Mouse (Mus musculus): ENCODE measurements around the gene Vsx1. TPM values are rescaled to one million over a fixed set of nuclear protein-coding genes. Genes with fewer than 3 reads are reported as not detected.

Gene Vsx1
- total and polyA plus RNA-seq, 2 experiments from 2014 or later, result 0.11 TPM; not detected in 1

- Histone ChIP-seq H3K9ac (replicated peaks; ENCODE audit: low read length, poor library complexity, severe bottlenecking) (no peak overlapping the region), H3K36me3 (ENCODE audit: insufficient read depth, low read length) (no peaks in the 10 kb centered on the region), H3K9me3 (ENCODE audit: low read length) (no peaks in the 10 kb centered on the region), H3K4me3 (ENCODE audit: low read depth, low read length) (no peak overlapping the region), H3K27me3 (ENCODE audit: insufficient read depth, low read length) (no peaks in the 10 kb centered on the region), H3K27ac (ENCODE audit: low read depth, low read length) (no peak overlapping the region), H3K4me1 (ENCODE audit: insufficient read depth, low read length) (0 out of 2 replicates have a peak, but pooled peaks cover 4% of the 10 kb centered on the region), H3K4me2 (ENCODE audit: low read depth, low read length, poor library complexity, severe bottlenecking) (no peak overlapping the region)
- no peak for ATAC-seq (ENCODE audit: low FRiP score)
- no peak for DNase-seq (ENCODE audit: low spot score)
- 97% methylated on average over 4 of the region's 4 CpGs for WGBS
- TF ChIP-seq CTCF (IDR thresholded peaks at IDR 0.05), result no peak
Measured at GRCm38 (mm10) chr2:150645225-150645624, 43.9 kb downstream of the Vsx1 start.

- Histone ChIP-seq H3K4me2 (ENCODE audit: low read depth, low read length, poor library complexity, severe bottlenecking) (0 out of 2 replicates have a peak overlapping the region, but pooled peaks have one; percentile 16), H3K4me3 (ENCODE audit: low read depth, low read length) (no peak overlapping the region), H3K27ac (ENCODE audit: low read depth, low read length) (peak overlapping the region; percentile 83), H3K9ac (replicated peaks; ENCODE audit: low read length, poor library complexity, severe bottlenecking) (no peak overlapping the region), H3K9me3 (ENCODE audit: low read length) (no peaks in the 10 kb centered on the region), H3K27me3 (ENCODE audit: insufficient read depth, low read length) (no peaks in the 10 kb centered on the region), H3K36me3 (ENCODE audit: insufficient read depth, low read length) (no peaks in the 10 kb centered on the region), H3K4me1 (ENCODE audit: insufficient read depth, low read length) (0 out of 2 replicates have a peak, but pooled peaks cover 4% of the 10 kb centered on the region)
- 36% methylated on average over 8 of the region's 8 CpGs for WGBS
- TF ChIP-seq CTCF (IDR thresholded peaks at IDR 0.05), result no peak
- peak; percentile 100 for ATAC-seq (ENCODE audit: low FRiP score)
- DNase-seq (ENCODE audit: low spot score), result peak; percentile 95
Measured at GRCm38 (mm10) chr2:150643726-150644415, 45.3 kb downstream of the Vsx1 start.

GRCm38 (mm10) chr2:150643166-150643565 is 46.0 kb downstream of the Vsx1 start:
- 77% methylated on average over 1 of the region's 1 CpGs for WGBS
- no peak for TF ChIP-seq CTCF (IDR thresholded peaks at IDR 0.05)

GRCm38 (mm10) chr2:150638370-150638733 is 50.8 kb downstream of the Vsx1 start:
- peak overlapping the region; percentile 47; the same call in 1 of the 2 replicates for H3K27ac ChIP-seq (ENCODE audit: low read depth, low read length)
- no peaks in the 10 kb centered on the region for H3K27me3 ChIP-seq (ENCODE audit: insufficient read depth, low read length)
- no peak for DNase-seq (ENCODE audit: low spot score)
- 23% methylated on average over 2 of the region's 2 CpGs for WGBS
- no peaks in the 10 kb centered on the region for H3K9me3 ChIP-seq (ENCODE audit: low read length)
- no peak overlapping the region for H3K4me3 ChIP-seq (ENCODE audit: low read depth, low read length)
- no peaks in the 10 kb centered on the region for H3K36me3 ChIP-seq (ENCODE audit: insufficient read depth, low read length)
- no peak for TF ChIP-seq CTCF (IDR thresholded peaks at IDR 0.05)
- no peak overlapping the region for H3K9ac ChIP-seq (replicated peaks; ENCODE audit: low read length, poor library complexity, severe bottlenecking)
- H3K4me2 ChIP-seq (ENCODE audit: low read depth, low read length, poor library complexity, severe bottlenecking), result no peak overlapping the region
- no peak for ATAC-seq (ENCODE audit: low FRiP score)
- no peaks in the 10 kb centered on the region for H3K4me1 ChIP-seq (ENCODE audit: insufficient read depth, low read length)

More at GRCm38 (mm10) chr2:150643166-150643565, 46.0 kb downstream of the Vsx1 start:
- Histone ChIP-seq H3K9me3 (ENCODE audit: low read length) (no peaks in the 10 kb centered on the region), H3K9ac (replicated peaks; ENCODE audit: low read length, poor library complexity, severe bottlenecking) (no peak overlapping the region), H3K27me3 (ENCODE audit: insufficient read depth, low read length) (no peaks in the 10 kb centered on the region), H3K4me2 (ENCODE audit: low read depth, low read length, poor library complexity, severe bottlenecking) (no peak overlapping the region), H3K4me1 (ENCODE audit: insufficient read depth, low read length) (no peaks in the 10 kb centered on the region), H3K36me3 (ENCODE audit: insufficient read depth, low read length) (no peaks in the 10 kb centered on the region), H3K4me3 (ENCODE audit: low read depth, low read length) (no peak overlapping the region), H3K27ac (ENCODE audit: low read depth, low read length) (peak overlapping the region; percentile 83)
- ATAC-seq (ENCODE audit: low FRiP score) (no peak), DNase-seq (ENCODE audit: low spot score) (no peak)

GRCm38 (mm10) chr2:150637702-150638369 is 51.3 kb downstream of the Vsx1 start:
- Histone ChIP-seq H3K4me1 (ENCODE audit: insufficient read depth, low read length) (no peaks in the 10 kb centered on the region), H3K27ac (ENCODE audit: low read depth, low read length) (peak overlapping the region; percentile 47), H3K4me3 (ENCODE audit: low read depth, low read length) (no peak overlapping the region), H3K36me3 (ENCODE audit: insufficient read depth, low read length) (no peaks in the 10 kb centered on the region), H3K4me2 (ENCODE audit: low read depth, low read length, poor library complexity, severe bottlenecking) (no peak overlapping the region), H3K9me3 (ENCODE audit: low read length) (no peaks in the 10 kb centered on the region), H3K9ac (replicated peaks; ENCODE audit: low read length, poor library complexity, severe bottlenecking) (no peak overlapping the region), H3K27me3 (ENCODE audit: insufficient read depth, low read length) (no peaks in the 10 kb centered on the region)
- no peak for TF ChIP-seq CTCF (IDR thresholded peaks at IDR 0.05)
- 34% methylated on average over 6 of the region's 6 CpGs for WGBS
- ATAC-seq (ENCODE audit: low FRiP score) (no peak), DNase-seq (ENCODE audit: low spot score) (no peak)

- Histone ChIP-seq H3K4me2 (ENCODE audit: low read depth, low read length, poor library complexity, severe bottlenecking) (no peak overlapping the region), H3K36me3 (ENCODE audit: insufficient read depth, low read length) (no peaks in the 10 kb centered on the region), H3K9me3 (ENCODE audit: low read length) (no peaks in the 10 kb centered on the region), H3K9ac (replicated peaks; ENCODE audit: low read length, poor library complexity, severe bottlenecking) (no peak overlapping the region), H3K27me3 (ENCODE audit: insufficient read depth, low read length) (no peaks in the 10 kb centered on the region), H3K4me1 (ENCODE audit: insufficient read depth, low read length) (no peaks in the 10 kb centered on the region), H3K27ac (ENCODE audit: low read depth, low read length) (no peak overlapping the region), H3K4me3 (ENCODE audit: low read depth, low read length) (no peak overlapping the region)
- no peak for TF ChIP-seq CTCF (IDR thresholded peaks at IDR 0.05)
- 78% methylated on average over 3 of the region's 3 CpGs for WGBS
- DNase-seq (ENCODE audit: low spot score) (no peak), ATAC-seq (ENCODE audit: low FRiP score) (no peak)
Measured at GRCm38 (mm10) chr2:150635877-150636446, 53.2 kb downstream of the Vsx1 start.

Other genes with a start within 250 kb of the Vsx1 start
- 4.4 and 5.2 TPM in 2 replicates for gene Zfp442, start 237.9 kb downstream of the Vsx1 start, total RNA-seq (2014; rRNA removed)
- gene Zfp442, start 237.9 kb downstream of the Vsx1 start, polyA plus RNA-seq (2015; fragmentation: Nextera tagmentation; extraction: Ambion mirVana), result 4.5 and 5.1 TPM in 2 replicates
- 0.19 and 0.27 TPM in 2 replicates for gene Zfp345, start 204.3 kb downstream of the Vsx1 start, total RNA-seq (2014; rRNA removed)
- gene Zfp345, start 204.3 kb downstream of the Vsx1 start, polyA plus RNA-seq (2015; fragmentation: Nextera tagmentation; extraction: Ambion mirVana), result 0.12 TPM in 1 of 2 replicates, not detected in the other
- 0.49 TPM in 1 of 2 replicates, not detected in the other for gene Cst7, start 118.9 kb downstream of the Vsx1 start, total RNA-seq (2014; rRNA removed)
- gene Cst7, start 118.9 kb downstream of the Vsx1 start, polyA plus RNA-seq (2015; fragmentation: Nextera tagmentation; extraction: Ambion mirVana), result 0.47 TPM in 1 of 2 replicates, not detected in the other
- 33.1 and 34.6 TPM in 2 replicates for gene Apmap, start 80.8 kb downstream of the Vsx1 start, total RNA-seq (2014; rRNA removed)
- gene Apmap, start 80.8 kb downstream of the Vsx1 start, polyA plus RNA-seq (2015; fragmentation: Nextera tagmentation; extraction: Ambion mirVana), result 50.3 and 52.2 TPM in 2 replicates
- 22.7 and 26.1 TPM in 2 replicates for gene Acss1, start 20.9 kb downstream of the Vsx1 start, total RNA-seq (2014; rRNA removed)
- gene Acss1, start 20.9 kb downstream of the Vsx1 start, polyA plus RNA-seq (2015; fragmentation: Nextera tagmentation; extraction: Ambion mirVana), result 14.5 and 16.4 TPM in 2 replicates
- 101 and 103 TPM in 2 replicates for gene Entpd6, start 59.7 kb upstream of the Vsx1 start, total RNA-seq (2014; rRNA removed)
- 85.0 and 91.0 TPM in 2 replicates for gene Entpd6, start 59.7 kb upstream of the Vsx1 start, polyA plus RNA-seq (2015; fragmentation: Nextera tagmentation; extraction: Ambion mirVana)
- gene Pygb, start 97.4 kb upstream of the Vsx1 start, total RNA-seq (2014; rRNA removed), result 228 and 281 TPM in 2 replicates
- 124 and 136 TPM in 2 replicates for gene Pygb, start 97.4 kb upstream of the Vsx1 start, polyA plus RNA-seq (2015; fragmentation: Nextera tagmentation; extraction: Ambion mirVana)
- gene Abhd12, start 215.4 kb upstream of the Vsx1 start, total RNA-seq (2014; rRNA removed), result 156 and 167 TPM in 2 replicates
- gene Abhd12, start 215.4 kb upstream of the Vsx1 start, polyA plus RNA-seq (2015; fragmentation: Nextera tagmentation; extraction: Ambion mirVana), result 144 and 156 TPM in 2 replicates
- gene Gins1, start 216.0 kb upstream of the Vsx1 start, total RNA-seq (2014; rRNA removed), result 4.2 and 5.7 TPM in 2 replicates
- 7.1 and 7.8 TPM in 2 replicates for gene Gins1, start 216.0 kb upstream of the Vsx1 start, polyA plus RNA-seq (2015; fragmentation: Nextera tagmentation; extraction: Ambion mirVana)